Comparison of ENCODE assay signal across 9 mouse cellular contexts in the genomic region with DNA sequence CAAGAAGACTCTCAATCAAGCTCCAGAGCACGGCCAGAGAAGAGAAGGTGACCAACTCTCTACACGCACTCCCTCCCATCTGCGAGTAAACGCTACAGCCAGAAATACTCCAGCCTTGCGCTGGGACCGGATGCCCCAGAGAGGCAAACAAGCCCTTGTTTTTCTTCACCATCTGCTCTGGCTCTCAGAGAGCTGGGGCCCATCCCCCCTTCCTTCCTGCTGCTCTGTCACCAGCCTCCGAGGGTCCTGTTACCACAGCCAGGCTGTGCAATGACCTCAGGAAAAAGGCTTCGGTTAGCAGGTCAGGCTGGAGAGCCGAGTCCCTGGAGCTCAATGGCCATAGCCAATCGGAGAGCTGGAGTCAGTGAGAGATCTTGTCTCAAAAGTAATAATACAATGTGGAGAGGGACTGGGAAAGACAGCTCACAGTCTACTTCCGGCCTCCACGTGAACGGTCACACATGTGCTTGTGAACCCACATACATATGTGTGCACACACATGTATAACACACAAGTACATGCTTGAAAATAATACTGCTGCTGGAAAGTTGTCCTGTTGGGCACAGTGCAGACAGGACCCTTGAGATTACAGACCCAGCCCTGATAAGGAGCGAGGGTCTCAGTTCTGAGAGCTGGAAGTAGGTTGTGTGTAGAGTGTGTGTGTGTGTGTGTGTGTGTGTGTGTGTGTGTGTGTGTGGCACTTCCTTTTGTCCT. TPM values are rescaled to one million over a fixed set of nuclear protein-coding genes. Genes with fewer than 3 reads are reported as not detected.
A peak's percentile ranks its signal among the peaks of the same experiment; 100 is the strongest.
DNase-seq lines count a peak whose midpoint lies in the region; ATAC-seq lines count a peak whose summit lies in the region.
"Had no signal": no experiment of that assay in that cellular context is flagged by ENCODE, and none has a peak within 500 bp of the region (broad histone marks: within the 10 kb centered on the region; RNA-seq: fewer than 3 reads in every experiment).

No protein-coding gene starts in this region.

- H3K4me2 ChIP-seq in forebrain, embryonic 15.5 days (replicated peaks), result peak overlapping the region; percentile 2; the same call in 1 of the 2 replicates

- H3K27ac ChIP-seq in forebrain, embryonic 15.5 days (replicated peaks), result peak overlapping the region; percentile 64

- peaks cover 18% of the 10 kb centered on the region for H3K4me1 ChIP-seq in forebrain, embryonic 15.5 days

- no peak overlapping the region for H3K4me3 ChIP-seq in forebrain, embryonic 15.5 days

- intact Hi-C loops in left cerebral cortex, postnatal 14 days (cut with DNase I), result no loop called here
- intact Hi-C loops in heart, postnatal 25 days (cut with DNase I), result no loop called here

- no peaks in the 10 kb centered on the region for H3K9me3 ChIP-seq in forebrain, embryonic 15.5 days
- H3K9me3 ChIP-seq: G1E had no signal

- no peaks in the 10 kb centered on the region for H3K27me3 ChIP-seq in forebrain, embryonic 15.5 days

- peak; percentile 57; the same call in 1 of the 2 replicates for ATAC-seq in forebrain, embryonic 15.5 days (replicated peaks)

- DNase-seq in left cerebral cortex, postnatal 14 days (ENCODE audit: low spot score in 2 of 2), result peak; percentile 38 to 49
- no peak for DNase-seq in left cerebral cortex, adult 9 months (ENCODE audit: low spot score in 2 of 2)
- DNase-seq in heart, postnatal 25 days (ENCODE audit: low spot score), result peak; percentile 11
- peak; percentile 88 for DNase-seq in kidney, postnatal 10 days
- DNase-seq in lung, postnatal 10 days, result peak; percentile 85
- peak; percentile 29 for DNase-seq in right cerebral cortex, postnatal 25 days
- no peak for DNase-seq in adipocyte (ENCODE audit: low spot score)

- no peaks in the 10 kb centered on the region for H3K36me3 ChIP-seq in forebrain, embryonic 15.5 days
- H3K36me3 ChIP-seq: G1E had no signal

- H3K9ac ChIP-seq in forebrain, embryonic 15.5 days (replicated peaks), result no peak overlapping the region

- 26% methylated on average over 14 of the region's 14 CpGs for WGBS in forebrain, embryonic 15.5 days

RNA-seq across cellular contexts. Expression of gene Col26a1, which starts 18.9 kb away (rescaled TPM):
- 10 to 100 TPM; 17.2 to 20.4 TPM for total RNA-seq in left cerebral cortex, postnatal 14 days (2021)
- polyA plus RNA-seq in forebrain, embryonic 15.5 days (2015; fragmentation: Nextera tagmentation; extraction: Ambion mirVana), result 14.8 and 15.3 TPM in 2 replicates
- 1 to 10 TPM; 2.7 to 2.8 TPM for total RNA-seq in heart, postnatal 25 days (2021)
- polyA plus RNA-seq: G1E had no signal

RNA-seq across cellular contexts. Expression of gene Ift22, which starts 43.8 kb away (rescaled TPM):
- 100 to 1,000 TPM in 1 of 2 experiments, 10 to 100 TPM in 1; 98.1 to 110 TPM for total RNA-seq in left cerebral cortex, postnatal 14 days (2021)
- polyA plus RNA-seq in forebrain, embryonic 15.5 days (2015; fragmentation: Nextera tagmentation; extraction: Ambion mirVana), result 116 and 124 TPM in 2 replicates
- total RNA-seq in heart, postnatal 25 days (2021), result 1 to 10 TPM; 8.8 to 8.9 TPM

Comparison
In these comparisons a context has a peak if more than half of its experiments do, and no peak if none do; other contexts are left out.
1. DNase-seq: peak in left cerebral cortex, postnatal 14 days (2 of 2), heart, postnatal 25 days (single experiment), kidney, postnatal 10 days (single experiment), lung, postnatal 10 days (single experiment) and right cerebral cortex, postnatal 25 days (single experiment); none in left cerebral cortex, adult 9 months (0 of 2) and adipocyte (single experiment).
2. RNA of gene Col26a1, which starts 18.9 kb away (total RNA-seq): 17.2 to 20.4 TPM in left cerebral cortex, postnatal 14 days; 2.7 to 2.8 TPM in heart, postnatal 25 days; every median in the first group is over 4 times any median in the second.
3. RNA of gene Ift22, which starts 43.8 kb away (total RNA-seq): 98.1 to 110 TPM in left cerebral cortex, postnatal 14 days; 8.8 to 8.9 TPM in heart, postnatal 25 days; every median in the first group is over 10 times any median in the second.